Mouse (Mus musculus): ENCODE results near the gene Cradd. TPM values are rescaled to one million over a fixed set of nuclear protein-coding genes. Genes with fewer than 3 reads are reported as not detected.

Cradd gene
- polyA plus RNA-seq, 1 experiment from 2014 or later, result 14.8 TPM

DNA sequence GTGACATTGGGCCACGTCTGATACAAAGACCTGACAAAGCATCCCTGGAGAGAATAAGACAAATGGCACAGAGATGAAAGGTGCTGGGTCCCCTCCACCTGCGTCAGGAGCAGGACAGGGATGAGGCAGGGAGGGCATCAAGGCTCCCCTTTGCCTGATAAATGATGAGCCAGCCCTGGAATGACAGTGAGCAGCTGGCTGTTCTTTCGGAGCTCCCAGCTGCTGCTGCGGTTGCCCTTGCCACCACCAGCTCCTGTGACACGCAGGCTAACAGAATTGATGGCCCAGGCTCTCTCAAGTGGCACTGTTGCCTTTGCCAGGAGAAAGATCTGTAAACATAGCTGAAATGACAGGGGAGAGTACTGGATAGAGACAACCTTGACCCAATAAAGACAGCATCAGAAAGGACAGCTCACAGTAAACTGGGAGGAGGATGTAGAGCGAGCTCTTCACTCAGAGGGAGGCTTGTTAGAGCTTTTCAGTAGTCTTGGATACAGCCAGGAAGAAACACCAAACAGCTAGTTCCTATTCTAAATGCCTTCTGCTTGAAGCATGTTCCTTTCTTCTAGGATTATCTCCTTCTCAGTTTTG, 31.8 kb upstream of the Cradd start:
- Histone ChIP-seq H3K9me3 (peaks cover 6% of the 10 kb centered on the region; the same call in 1 of the 2 replicates), H3K27me3 (no peaks in the 10 kb centered on the region), H3K36me3 (no peaks in the 10 kb centered on the region), H3K4me2 (no peak overlapping the region), H3K4me1 (replicated peaks) (peaks cover 7% of the 10 kb centered on the region), H3K4me3 (no peak overlapping the region), H3K9ac (no peak overlapping the region), H3K27ac (replicated peaks) (0 out of 2 replicates have a peak overlapping the region, but pooled peaks have one; percentile 28)
- no peak; the same call in 1 of the 2 replicates for ATAC-seq (ENCODE audit: low read depth)
- WGBS, result 24% methylated on average over 6 of the region's 6 CpGs

DNA sequence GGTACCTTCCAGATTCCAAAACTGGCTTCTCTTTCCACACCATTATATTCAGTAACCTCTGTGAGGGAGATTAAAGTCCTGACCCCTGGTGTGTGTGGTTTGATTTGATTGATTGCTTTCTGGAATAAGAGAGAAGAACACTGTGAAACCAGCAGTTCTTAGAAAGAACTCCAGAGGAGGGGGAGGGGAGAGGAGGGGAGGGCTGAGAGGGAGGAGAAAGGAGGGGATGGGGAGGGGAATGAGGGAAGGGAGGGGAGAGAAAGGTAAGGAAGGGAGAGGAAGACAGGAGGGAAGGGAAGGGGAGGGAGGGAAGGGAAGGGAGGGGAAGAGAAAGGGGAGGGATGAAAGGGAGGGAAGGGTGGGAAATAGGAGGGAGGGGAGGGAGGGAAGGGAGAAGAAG, 30.7 kb upstream of the Cradd start:
- H3K9me3 ChIP-seq, result peaks cover 9% of the 10 kb centered on the region; the same call in 1 of the 2 replicates
- peaks cover 7% of the 10 kb centered on the region for H3K4me1 ChIP-seq (replicated peaks)
- no peak overlapping the region for H3K4me2 ChIP-seq
- no peak overlapping the region for H3K4me3 ChIP-seq
- H3K9ac ChIP-seq, result no peak overlapping the region
- no peak overlapping the region for H3K27ac ChIP-seq (replicated peaks)
- H3K36me3 ChIP-seq, result no peaks in the 10 kb centered on the region
- H3K27me3 ChIP-seq, result no peaks in the 10 kb centered on the region
- ATAC-seq (ENCODE audit: low read depth), result no peak

DNA sequence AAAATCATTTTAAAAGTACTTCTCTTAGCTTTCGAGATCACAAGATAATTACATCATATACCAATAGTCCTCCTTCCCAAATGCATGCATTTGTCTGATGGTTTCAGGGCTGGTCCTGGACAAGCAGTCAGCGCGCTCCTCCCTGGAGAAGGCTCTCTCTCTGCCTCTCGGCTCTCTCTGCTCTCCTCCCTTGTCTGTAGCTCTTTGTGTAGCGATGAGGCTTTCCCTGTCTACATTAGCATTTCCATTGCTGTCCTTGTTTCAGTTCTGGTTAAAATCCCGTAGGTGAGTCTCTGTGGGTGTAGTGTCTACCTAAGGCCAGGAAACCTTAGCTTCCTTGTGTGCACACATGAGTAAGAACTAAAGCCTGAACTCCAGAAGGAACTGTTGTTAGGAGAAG, 30.1 kb upstream of the Cradd start:
- Histone ChIP-seq H3K4me1 (replicated peaks) (peaks cover 7% of the 10 kb centered on the region), H3K36me3 (no peaks in the 10 kb centered on the region), H3K27me3 (no peaks in the 10 kb centered on the region), H3K9ac (no peak overlapping the region), H3K27ac (replicated peaks) (no peak overlapping the region), H3K9me3 (peaks cover 9% of the 10 kb centered on the region; the same call in 1 of the 2 replicates), H3K4me2 (no peak overlapping the region), H3K4me3 (no peak overlapping the region)
- ATAC-seq (ENCODE audit: low read depth), result no peak
- WGBS, result 70% methylated on average over 6 of the region's 6 CpGs

DNA sequence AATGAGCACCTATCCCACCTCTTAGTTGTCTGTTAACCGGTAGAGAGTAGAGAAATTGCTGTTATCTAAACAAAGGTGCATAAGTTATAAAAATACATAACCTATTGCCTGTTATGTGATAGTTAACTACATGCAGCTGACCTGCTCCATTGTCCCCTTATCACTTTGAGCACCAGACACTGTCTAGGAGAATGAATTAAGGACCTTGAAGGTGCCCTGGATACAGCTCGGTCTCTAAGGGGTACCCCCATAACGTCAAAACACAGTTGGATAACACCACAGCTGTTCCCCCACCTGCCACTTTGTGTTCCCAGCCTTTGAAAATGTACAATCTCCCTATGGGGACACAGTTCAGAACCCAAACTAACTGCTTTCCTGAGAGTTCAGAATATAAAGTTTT, 24.5 kb upstream of the Cradd start:
- Histone ChIP-seq H3K9ac (no peak overlapping the region), H3K36me3 (no peaks in the 10 kb centered on the region), H3K4me3 (no peak overlapping the region), H3K9me3 (peaks cover 9% of the 10 kb centered on the region; the same call in 1 of the 2 replicates), H3K27me3 (no peaks in the 10 kb centered on the region), H3K4me2 (no peak overlapping the region), H3K27ac (replicated peaks) (no peak overlapping the region), H3K4me1 (replicated peaks) (no peaks in the 10 kb centered on the region)
- no peak for ATAC-seq (ENCODE audit: low read depth)
- WGBS, result 76% methylated on average over 3 of the region's 3 CpGs

DNA sequence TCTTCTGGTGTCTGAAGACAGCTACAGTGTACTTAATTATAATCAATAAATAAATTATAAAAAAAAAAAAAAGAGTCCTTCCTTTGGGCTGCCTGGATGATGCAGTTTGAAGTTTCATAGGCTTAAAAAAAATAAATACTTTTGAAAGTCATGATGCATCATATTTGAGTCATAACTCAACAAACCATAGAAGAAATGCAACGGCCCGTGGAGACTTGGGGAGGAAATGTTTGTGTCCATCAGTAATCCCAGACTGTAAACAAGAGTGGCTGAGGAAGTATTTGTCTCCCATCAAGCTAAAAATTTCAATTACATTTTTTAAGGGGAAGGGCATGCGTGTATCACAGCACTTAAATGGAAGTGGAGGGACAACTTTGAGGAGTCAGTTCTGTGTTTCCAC, 23.8 kb upstream of the Cradd start:
- Histone ChIP-seq H3K4me3 (no peak overlapping the region), H3K27me3 (no peaks in the 10 kb centered on the region), H3K4me2 (no peak overlapping the region), H3K9ac (no peak overlapping the region), H3K4me1 (replicated peaks) (no peaks in the 10 kb centered on the region), H3K9me3 (peaks cover 9% of the 10 kb centered on the region; the same call in 1 of the 2 replicates), H3K27ac (replicated peaks) (no peak overlapping the region), H3K36me3 (no peaks in the 10 kb centered on the region)
- no peak for ATAC-seq (ENCODE audit: low read depth)
- 95% methylated on average over 3 of the region's 3 CpGs for WGBS

DNA sequence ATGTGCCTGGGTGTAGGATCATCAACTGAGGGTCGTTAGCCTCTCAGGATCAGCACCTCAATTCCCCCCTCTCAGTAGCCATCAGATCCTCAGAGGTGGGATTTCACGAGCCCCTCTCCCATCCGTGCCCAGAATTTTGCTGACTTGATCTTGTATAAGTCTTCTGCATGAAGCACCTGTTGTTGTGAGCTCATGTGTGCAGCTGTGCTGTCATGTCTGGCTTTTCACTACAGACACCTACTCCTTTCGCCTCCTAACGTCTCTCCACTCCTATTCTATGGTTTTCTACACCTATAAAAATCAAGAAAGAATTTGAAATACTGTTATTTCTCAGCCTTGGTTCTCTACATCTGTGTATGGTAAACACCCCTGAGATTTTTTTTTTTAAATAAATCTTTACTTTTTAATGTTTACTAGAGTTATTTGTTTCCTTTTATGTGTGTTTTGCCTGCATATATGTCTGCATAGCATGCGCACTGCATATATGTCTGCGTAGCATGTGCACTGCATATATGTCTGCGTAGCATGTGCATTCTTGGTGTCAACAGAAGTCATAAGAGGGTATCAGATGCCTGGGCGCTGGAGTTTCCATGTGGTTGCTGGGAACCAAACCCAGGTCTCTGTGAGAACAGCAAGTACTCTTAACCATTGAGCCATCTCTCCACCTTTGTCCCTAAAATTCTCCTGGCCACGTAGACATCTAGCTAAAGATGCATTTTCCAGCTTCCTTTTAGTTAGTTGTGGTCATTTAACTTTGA, 19.1 kb upstream of the Cradd start:
- no peak for ATAC-seq (ENCODE audit: low read depth)
- no peaks in the 10 kb centered on the region for H3K27me3 ChIP-seq
- no peaks in the 10 kb centered on the region for H3K36me3 ChIP-seq
- 87% methylated on average over 10 of the region's 10 CpGs for WGBS
- no peak overlapping the region for H3K4me2 ChIP-seq
- no peaks in the 10 kb centered on the region for H3K9me3 ChIP-seq
- no peak overlapping the region for H3K9ac ChIP-seq
- no peak overlapping the region for H3K4me3 ChIP-seq
- no peak overlapping the region for H3K27ac ChIP-seq (replicated peaks)
- no peaks in the 10 kb centered on the region for H3K4me1 ChIP-seq (replicated peaks)

DNA sequence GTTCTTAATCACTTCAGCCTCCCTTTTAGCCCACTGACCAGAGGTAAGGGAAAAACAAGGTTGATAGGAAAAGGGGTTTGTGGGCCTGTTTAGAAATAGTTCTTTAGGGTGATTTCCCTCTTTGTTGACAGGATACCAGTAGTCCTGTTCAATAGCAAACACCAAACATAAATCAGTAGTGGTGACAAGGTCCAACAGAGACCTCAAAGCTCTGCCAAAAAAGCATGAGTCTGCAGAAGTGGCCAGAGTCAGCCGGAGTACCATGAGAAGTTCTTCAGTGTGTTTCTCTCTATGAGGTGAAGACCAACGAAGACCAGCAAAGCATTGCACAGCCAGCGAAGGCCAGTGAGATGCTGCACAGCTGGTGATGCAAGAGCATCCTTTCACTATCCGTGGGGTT, 16.7 kb upstream of the Cradd start:
- no peak overlapping the region for H3K27ac ChIP-seq (replicated peaks)
- H3K4me2 ChIP-seq, result no peak overlapping the region
- no peaks in the 10 kb centered on the region for H3K9me3 ChIP-seq
- no peak for ATAC-seq (ENCODE audit: low read depth)
- no peak overlapping the region for H3K4me3 ChIP-seq
- H3K9ac ChIP-seq, result no peak overlapping the region
- 91% methylated on average over 4 of the region's 4 CpGs for WGBS
- peaks cover 11% of the 10 kb centered on the region for H3K4me1 ChIP-seq (replicated peaks)
- H3K36me3 ChIP-seq, result no peaks in the 10 kb centered on the region
- no peaks in the 10 kb centered on the region for H3K27me3 ChIP-seq

DNA sequence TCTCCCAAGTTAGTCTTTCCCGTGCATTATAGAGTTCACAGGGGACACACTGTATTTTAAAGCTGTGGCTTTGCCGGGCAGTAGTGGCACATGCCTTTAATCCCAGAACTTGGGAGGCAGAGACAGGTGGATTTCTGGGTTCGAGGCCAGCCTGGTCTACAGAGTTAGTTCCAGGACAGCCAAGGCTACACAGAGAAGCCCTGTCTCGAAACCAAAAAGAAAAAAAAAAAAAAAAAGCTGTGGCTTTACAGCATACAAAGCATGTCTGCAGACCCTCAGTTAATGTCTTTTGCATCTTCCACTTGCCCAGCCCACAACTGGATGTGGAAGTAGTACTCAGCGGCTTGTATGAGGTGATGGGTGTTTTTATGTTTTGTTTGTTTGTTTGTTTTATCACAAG, 13.7 kb upstream of the Cradd start:
- Histone ChIP-seq H3K9ac (no peak overlapping the region), H3K4me1 (replicated peaks) (peaks cover 11% of the 10 kb centered on the region), H3K4me2 (no peak overlapping the region), H3K9me3 (no peaks in the 10 kb centered on the region), H3K4me3 (no peak overlapping the region), H3K27me3 (no peaks in the 10 kb centered on the region), H3K27ac (replicated peaks) (0 out of 2 replicates have a peak overlapping the region, but pooled peaks have one; percentile 42), H3K36me3 (no peaks in the 10 kb centered on the region)
- no peak for ATAC-seq (ENCODE audit: low read depth)
- 59% methylated on average over 5 of the region's 5 CpGs for WGBS

DNA sequence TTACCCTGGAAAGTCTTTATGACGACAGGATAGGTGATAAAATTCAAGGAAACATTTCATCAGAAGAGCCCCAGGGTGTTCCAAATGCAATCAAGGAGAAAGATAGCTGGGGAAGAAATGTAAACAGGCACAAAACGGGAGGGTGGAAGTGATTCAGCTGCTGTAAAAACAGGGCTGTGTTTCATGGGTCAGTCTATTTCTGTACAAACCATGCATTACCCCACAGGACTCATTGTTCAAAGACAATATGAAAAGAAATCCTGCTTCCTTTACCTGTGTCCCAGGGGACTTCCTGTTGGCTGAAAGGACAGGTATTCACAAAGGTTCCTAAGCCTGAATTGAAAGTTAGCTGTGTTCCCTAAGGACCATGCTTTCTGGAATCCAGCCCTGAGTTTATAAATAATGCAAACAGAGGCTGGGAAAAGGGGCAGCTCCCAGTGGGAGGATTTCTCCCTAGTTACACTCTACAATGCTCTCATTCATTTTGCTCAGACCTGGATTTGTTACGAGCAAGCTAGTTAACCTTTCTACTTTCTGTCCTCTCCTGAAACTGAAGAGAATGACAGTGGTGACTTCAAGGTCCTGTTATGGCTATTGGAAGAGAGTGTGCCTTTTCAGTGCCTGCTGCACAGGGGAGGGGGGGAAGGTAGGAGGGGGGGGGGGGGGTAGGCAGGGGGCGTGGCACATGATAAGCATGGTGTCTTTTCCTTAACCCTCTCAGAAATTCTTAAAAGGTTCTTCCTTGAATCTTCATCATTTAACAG, 13.0 kb upstream of the Cradd start:
- Histone ChIP-seq H3K36me3 (no peaks in the 10 kb centered on the region), H3K27ac (replicated peaks) (peak overlapping the region; percentile 42; the same call in 1 of the 2 replicates), H3K9me3 (no peaks in the 10 kb centered on the region), H3K27me3 (no peaks in the 10 kb centered on the region), H3K4me3 (no peak overlapping the region), H3K4me1 (replicated peaks) (peaks cover 11% of the 10 kb centered on the region), H3K4me2 (peak overlapping the region; percentile 11; the same call in 1 of the 2 replicates), H3K9ac (no peak overlapping the region)
- 18% methylated on average over 4 of the region's 4 CpGs for WGBS
- ATAC-seq (ENCODE audit: low read depth), result peak; percentile 67; the same call in 1 of the 2 replicates

DNA sequence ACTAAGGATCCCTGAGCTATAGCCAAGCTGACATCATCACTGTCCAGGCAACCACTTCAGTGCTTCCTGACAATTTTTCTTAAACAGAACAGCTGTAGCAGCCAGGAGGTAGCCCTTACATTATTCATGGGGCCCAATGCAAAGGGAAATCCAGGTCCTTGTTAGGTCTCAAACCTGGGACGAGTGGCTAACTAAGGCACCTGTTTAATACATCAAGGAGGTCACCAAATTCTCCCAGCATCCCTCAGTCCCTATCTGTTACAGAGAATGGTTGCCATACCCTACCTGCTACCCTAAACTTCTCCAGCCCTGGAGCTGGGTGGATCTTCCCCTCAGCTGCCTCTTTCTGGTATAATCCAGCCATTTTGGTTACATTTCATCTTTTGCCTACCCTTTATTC, 10.9 kb upstream of the Cradd start:
- WGBS, result 78% methylated on average over 1 of the region's 1 CpGs
- Histone ChIP-seq H3K27me3 (no peaks in the 10 kb centered on the region), H3K36me3 (no peaks in the 10 kb centered on the region), H3K4me3 (no peak overlapping the region), H3K9ac (no peak overlapping the region), H3K9me3 (no peaks in the 10 kb centered on the region), H3K4me2 (no peak overlapping the region), H3K27ac (replicated peaks) (no peak overlapping the region), H3K4me1 (replicated peaks) (peaks cover 11% of the 10 kb centered on the region)
- no peak for ATAC-seq (ENCODE audit: low read depth)

DNA sequence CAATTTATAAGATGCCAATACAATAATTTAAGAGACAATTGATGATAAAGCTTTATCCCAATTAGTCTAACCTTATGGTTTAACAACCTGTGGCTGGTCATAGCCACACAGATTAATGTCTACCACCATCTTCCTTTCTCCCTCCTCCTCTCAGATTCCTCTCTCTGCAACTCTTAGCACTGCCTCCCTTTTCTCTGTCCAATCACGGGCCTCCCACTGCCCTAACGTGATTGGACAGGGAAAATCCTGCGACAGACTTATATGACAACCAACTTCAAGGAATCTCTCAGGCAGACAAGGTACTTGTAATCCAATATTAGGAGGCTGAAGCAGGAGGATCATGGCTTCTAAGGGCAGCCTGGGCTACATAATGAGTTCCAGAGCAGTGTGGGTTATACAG, 8.7 kb upstream of the Cradd start:
- no peak for ATAC-seq (ENCODE audit: low read depth)
- Histone ChIP-seq H3K36me3 (no peaks in the 10 kb centered on the region), H3K4me3 (no peak overlapping the region), H3K27me3 (no peaks in the 10 kb centered on the region), H3K9me3 (no peaks in the 10 kb centered on the region), H3K9ac (no peak overlapping the region), H3K4me2 (no peak overlapping the region), H3K27ac (replicated peaks) (no peak overlapping the region), H3K4me1 (replicated peaks) (peaks cover 11% of the 10 kb centered on the region)
- 93% methylated on average over 3 of the region's 3 CpGs for WGBS
